Mouse (Mus musculus) olfactory bulb, adult 2 months (tissue): ENCODE data around the gene Creb3l2. TPM values are rescaled to one million over a fixed set of nuclear protein-coding genes. Genes with fewer than 3 reads are reported as not detected.

Experiments
- H3K27ac ChIP-seq: fragments of 200-500 bp; 2 replicates; pipeline ENCODE4 v1.5.1; 2012; ENCODE audit warnings: low read depth, low read length; ENCODE audit not compliant: insufficient read depth
- H3K4me1 ChIP-seq: fragments of 200-500 bp; 2 replicates; pipeline ENCODE4 v1.6.1; 2012; ENCODE audit warnings: low read length; ENCODE audit not compliant: control insufficient read depth, insufficient read depth
- H3K4me3 ChIP-seq: fragments of 200-500 bp; 2 replicates; pipeline ENCODE4 v1.5.1; 2012; ENCODE audit warnings: mild to moderate bottlenecking, low read depth, low read length, moderate library complexity; ENCODE audit not compliant: insufficient read depth
- CTCF ChIP-seq: fragments of 200-500 bp; IDR thresholded peaks from 2 replicates; pipeline ENCODE4 v1.5.1; 2012; ENCODE audit warnings: low read depth, mild to moderate bottlenecking, low read length, moderate library complexity; ENCODE audit not compliant: insufficient read depth
- POLR2A ChIP-seq: fragments of 200-500 bp; IDR thresholded peaks from 2 replicates; pipeline ENCODE4 v1.6.1; 2012; ENCODE audit warnings: mild to moderate bottlenecking, low read depth, low read length, moderate library complexity; ENCODE audit not compliant: insufficient read depth
- WGBS: fragments of 180-500 bp; shearing (Covaris S2); methylation state at CpG from one replicate; pipeline ENCODE4 v1.1.7; 2018; 5-methylcytosine and 5-hydroxymethylcytosine counted together
- polyA plus RNA-seq: library from polyadenylated mRNA; stranded (reverse); fragments of >200 nt; gene quantifications from 2 replicates; pipeline ENCODE4 v1.2.4, GENCODE M21; 2012; ENCODE audit warnings: low replicate concordance; ENCODE audit not compliant: missing spikeins, insufficient read depth, insufficient read length

Gene Creb3l2
- polyA plus RNA-seq, 1 experiment: not detected

DNA sequence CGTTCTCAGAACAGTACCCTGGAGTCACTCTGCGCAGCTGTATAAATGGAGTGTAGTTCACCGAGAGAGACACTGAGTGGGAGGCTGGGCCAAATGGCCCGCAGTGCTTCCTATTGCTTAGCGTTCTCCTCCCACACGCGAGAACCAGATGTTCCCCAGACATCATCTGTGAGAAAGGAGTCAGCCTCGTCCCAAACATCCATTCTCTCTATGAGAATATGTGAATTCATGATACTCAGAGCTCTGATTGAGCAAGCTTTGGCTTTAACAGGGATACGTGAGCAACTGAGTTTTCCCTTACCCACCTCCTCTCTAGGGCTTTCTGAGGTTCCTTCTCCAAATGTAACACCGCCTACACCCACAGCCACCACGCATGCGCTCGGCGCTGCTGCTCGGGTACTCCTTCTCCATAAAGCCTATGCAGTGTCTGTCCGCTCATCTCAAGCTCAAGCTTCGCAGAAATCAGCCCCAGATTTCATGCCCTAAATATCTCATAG is 22.5 kb downstream of the Creb3l2 start:
- no peak for TF ChIP-seq CTCF
- TF ChIP-seq POLR2A: 0 out of 2 replicates have a peak, but pooled peaks have one; percentile 26
- no peak overlapping the region for H3K4me3 ChIP-seq
- H3K27ac ChIP-seq: peak overlapping the region; percentile 98
- peaks cover 24% of the 10 kb centered on the region for H3K4me1 ChIP-seq
- 39% methylated on average over 17 of the region's 17 CpGs for WGBS

- Histone ChIP-seq H3K4me3 (no peak overlapping the region), H3K4me1 (peaks cover 21% of the 10 kb centered on the region), H3K27ac (peak overlapping the region; percentile 98)
- WGBS: 36% methylated on average over 6 of the region's 6 CpGs
- no peak for TF ChIP-seq CTCF
- no peak for TF ChIP-seq POLR2A
These were observed 23.0 kb downstream of the Creb3l2 start for GRCm38 (mm10) chr6:37418931-37419330.

- no peak overlapping the region for H3K4me3 ChIP-seq
- no peak for TF ChIP-seq CTCF
- no peak for TF ChIP-seq POLR2A
- WGBS: 83% methylated on average over 4 of the region's 4 CpGs
- H3K4me1 ChIP-seq: peaks cover 21% of the 10 kb centered on the region
- no peak overlapping the region for H3K27ac ChIP-seq
These were observed 25.2 kb downstream of the Creb3l2 start for GRCm38 (mm10) chr6:37416743-37417142.

- WGBS: 79% methylated on average over 6 of the region's 6 CpGs
- TF ChIP-seq CTCF (no peak), POLR2A (no peak)
These were observed 26.4 kb downstream of the Creb3l2 start for GRCm38 (mm10) chr6:37415505-37415904.

GRCm38 (mm10) chr6:37415034-37415433 is 26.9 kb downstream of the Creb3l2 start:
- TF ChIP-seq CTCF (no peak), POLR2A (no peak)
- no peak overlapping the region for H3K4me3 ChIP-seq
- H3K27ac ChIP-seq: no peak overlapping the region
- H3K4me1 ChIP-seq: peaks cover 16% of the 10 kb centered on the region
- WGBS: 73% methylated on average over 7 of the region's 7 CpGs

More at GRCm38 (mm10) chr6:37415505-37415904, 26.4 kb downstream of the Creb3l2 start:
- H3K4me1 ChIP-seq: peaks cover 21% of the 10 kb centered on the region
- no peak overlapping the region for H3K4me3 ChIP-seq
- no peak overlapping the region for H3K27ac ChIP-seq

- 94% methylated on average over 10 of the region's 10 CpGs for WGBS
- no peak for TF ChIP-seq POLR2A
- TF ChIP-seq CTCF: no peak
- H3K27ac ChIP-seq: no peak overlapping the region
- no peak overlapping the region for H3K4me3 ChIP-seq
- H3K4me1 ChIP-seq: peaks cover 13% of the 10 kb centered on the region
These were observed 27.4 kb downstream of the Creb3l2 start for GRCm38 (mm10) chr6:37414576-37414975.

GRCm38 (mm10) chr6:37411696-37412095 is 30.2 kb downstream of the Creb3l2 start:
- no peak for TF ChIP-seq CTCF
- no peak for TF ChIP-seq POLR2A
- 95% methylated on average over 3 of the region's 3 CpGs for WGBS
- no peak overlapping the region for H3K4me3 ChIP-seq

DNA sequence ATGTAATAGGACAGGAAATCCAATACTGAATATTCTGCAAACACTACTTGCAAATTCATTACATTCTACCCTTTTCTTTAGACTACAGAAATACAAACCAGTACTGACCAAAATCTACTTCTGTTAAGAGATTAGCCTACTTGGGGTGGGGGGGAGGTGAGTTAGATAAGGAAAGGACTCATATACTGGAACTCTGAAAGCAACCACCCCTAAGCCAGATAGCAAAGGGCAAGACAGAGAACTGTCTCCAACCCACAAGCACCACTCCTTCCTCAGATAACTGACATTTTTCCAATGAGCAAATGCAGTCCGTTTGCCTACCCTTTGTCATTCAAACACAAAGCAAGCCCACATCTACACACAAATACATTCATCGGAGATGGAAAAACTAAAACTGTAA is 32.1 kb downstream of the Creb3l2 start:
- TF ChIP-seq POLR2A (no peak), CTCF (no peak)
- no peak overlapping the region for H3K4me3 ChIP-seq
- 77% methylated on average over 2 of the region's 2 CpGs for WGBS
- no peaks in the 10 kb centered on the region for H3K4me1 ChIP-seq
- H3K27ac ChIP-seq: no peak overlapping the region

More at GRCm38 (mm10) chr6:37411696-37412095, 30.2 kb downstream of the Creb3l2 start:
- H3K4me1 ChIP-seq: no peaks in the 10 kb centered on the region
- H3K27ac ChIP-seq: no peak overlapping the region

DNA sequence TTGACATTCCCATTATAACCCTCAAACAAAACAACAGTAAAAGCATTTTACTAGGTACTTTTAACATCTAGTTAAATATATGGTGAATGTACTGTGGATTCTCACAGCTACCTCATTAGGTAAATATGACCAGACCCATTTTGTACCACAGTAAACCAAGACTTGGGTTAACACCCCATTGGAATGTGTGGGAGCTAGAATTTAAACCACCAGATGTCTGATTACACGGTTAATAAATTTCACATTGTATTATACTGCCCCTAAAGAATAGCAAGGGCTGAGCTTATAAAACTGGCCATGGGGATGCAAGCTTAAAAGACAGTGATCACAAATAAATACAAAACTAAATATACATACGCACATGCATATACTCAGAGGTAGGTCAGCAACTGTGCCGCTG is 34.1 kb downstream of the Creb3l2 start:
- Histone ChIP-seq H3K4me1 (no peaks in the 10 kb centered on the region), H3K27ac (no peak overlapping the region), H3K4me3 (no peak overlapping the region)
- TF ChIP-seq CTCF: no peak
- WGBS: 95% methylated on average over 3 of the region's 3 CpGs

DNA sequence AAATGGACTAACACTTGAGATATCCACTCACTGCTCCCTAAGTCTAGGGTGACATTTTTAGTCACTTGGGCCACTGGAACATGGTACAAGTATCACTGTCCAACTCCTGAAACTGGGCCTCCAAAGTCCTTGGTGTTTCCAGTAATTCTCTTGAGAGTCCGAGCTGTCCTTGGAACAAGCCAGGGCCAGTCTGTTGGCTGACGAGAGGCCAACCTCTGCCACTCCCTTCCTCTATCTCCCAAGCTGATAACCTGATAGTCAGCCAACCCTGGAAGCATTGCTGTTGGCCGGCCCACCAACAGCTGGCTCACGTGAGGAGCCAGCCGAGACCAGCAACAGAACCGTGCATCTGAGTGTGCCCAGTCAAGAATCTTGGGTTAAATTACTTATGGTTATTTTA is 35.0 kb downstream of the Creb3l2 start:
- no peaks in the 10 kb centered on the region for H3K4me1 ChIP-seq
- H3K27ac ChIP-seq: no peak overlapping the region
- TF ChIP-seq POLR2A: no peak
- TF ChIP-seq CTCF: no peak
- WGBS: 91% methylated on average over 6 of the region's 6 CpGs
- no peak overlapping the region for H3K4me3 ChIP-seq
